Mouse (Mus musculus) midbrain, embryonic 15.5 days (tissue): ENCODE measurements at regions not wholly inside any gene's neighbourhood (a gene's known extent, or its start where the extent isn't known, plus 50 kb on each side); places are given as distances from the start of the nearest gene placed in this dataset.
A peak's percentile ranks its signal among the peaks of the same experiment; 100 is the strongest.

Experiments used
- ATAC-seq: fragments of 200-750 bp; cut with Nextera tagmentation; replicated peaks from 2 replicates; pipeline ENCODE4 v1.8.0; 2017; ENCODE audit warnings: moderate TSS enrichment
- H3K27ac ChIP-seq: fragments of 300-500 bp; sonication (generic); 2 replicates; pipeline ENCODE4 v1.5.1; 2015; ENCODE audit warnings: mild to moderate bottlenecking, inconsistent platforms
- H3K27me3 ChIP-seq: fragments of 300-500 bp; sonication (generic); replicated peaks from 2 replicates; pipeline ENCODE4 v1.6.1; 2015; ENCODE audit warnings: inconsistent platforms
- H3K36me3 ChIP-seq: fragments of 300-500 bp; sonication (generic); replicated peaks from 2 replicates; pipeline ENCODE4 v1.6.1; 2015; ENCODE audit warnings: inconsistent platforms
- H3K4me1 ChIP-seq: fragments of 300-500 bp; sonication (generic); 2 replicates; pipeline ENCODE4 v1.6.1; 2015; ENCODE audit warnings: inconsistent platforms
- H3K4me2 ChIP-seq: fragments of 300-500 bp; sonication (generic); 2 replicates; pipeline ENCODE4 v1.6.1; 2015; ENCODE audit warnings: inconsistent platforms, mild to moderate bottlenecking, moderate library complexity
- H3K4me3 ChIP-seq: fragments of 300-500 bp; sonication (generic); 2 replicates; pipeline ENCODE4 v1.5.1; 2015; ENCODE audit warnings: mild to moderate bottlenecking, inconsistent platforms
- H3K9ac ChIP-seq: fragments of 300-500 bp; sonication (generic); 2 replicates; pipeline ENCODE4 v1.6.1; 2015; ENCODE audit warnings: mild to moderate bottlenecking, inconsistent platforms
- H3K9me3 ChIP-seq: fragments of 300-500 bp; sonication (generic); 2 replicates; pipeline ENCODE4 v1.6.1; 2016; ENCODE audit warnings: inconsistent platforms
- WGBS: fragments of 180-500 bp; shearing (Covaris S2); methylation state at CpG from one replicate; pipeline ENCODE4 v1.1.7; 2015; ENCODE audit warnings: mixed read lengths; 5-methylcytosine and 5-hydroxymethylcytosine counted together

DNA sequence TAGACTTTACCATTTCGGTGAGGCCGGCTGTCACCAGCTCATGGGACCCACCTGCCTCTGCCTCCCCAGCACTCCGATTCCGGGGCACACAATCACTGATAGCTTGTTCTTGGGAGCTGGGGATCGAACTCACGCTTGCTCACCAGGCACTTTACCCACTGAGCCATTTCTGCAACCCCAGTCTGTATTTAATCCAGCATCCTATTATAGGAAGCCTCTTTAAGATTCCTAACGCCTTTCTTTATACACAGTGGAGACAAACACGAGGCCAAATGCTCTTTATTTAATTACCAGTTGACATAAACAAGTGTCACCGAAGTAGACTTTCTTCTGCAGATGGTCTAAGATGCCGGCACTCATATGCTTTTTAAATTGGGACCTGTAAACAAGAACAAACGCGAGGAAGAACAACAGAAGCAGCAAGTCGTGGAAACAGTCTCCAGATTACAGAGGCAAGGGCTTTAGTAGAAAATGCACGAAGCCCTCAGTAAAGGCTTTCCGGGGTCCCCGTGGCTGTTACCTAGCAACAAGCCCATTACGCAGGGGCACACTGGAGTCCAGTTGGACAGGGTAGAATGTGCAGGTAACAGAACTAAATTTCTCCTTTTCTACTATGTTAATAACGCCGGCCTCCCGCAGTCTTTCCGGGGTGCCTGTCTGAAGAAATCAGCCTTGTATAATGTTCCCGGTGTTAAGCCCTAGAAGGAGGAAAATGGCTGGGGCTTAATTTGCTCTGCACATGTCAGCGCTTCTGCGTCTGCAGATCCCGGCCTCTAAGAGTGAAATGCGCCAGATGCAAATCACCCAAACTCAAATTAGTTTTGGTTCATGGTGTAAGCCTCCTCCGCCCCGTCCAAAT lies 132.5 kb downstream of the Lrrc30 start:
- 25% methylated on average over 28 of the region's 28 CpGs for WGBS
- Histone ChIP-seq H3K36me3 (no peaks in the 10 kb centered on the region), H3K9me3 (no peaks in the 10 kb centered on the region), H3K4me1 (peaks cover 18% of the 10 kb centered on the region), H3K9ac (no peak overlapping the region), H3K27me3 (no peaks in the 10 kb centered on the region), H3K4me2 (peak overlapping the region; percentile 47), H3K4me3 (peak overlapping the region; percentile 24), H3K27ac (peak overlapping the region; percentile 75)
- peak; percentile 89 for ATAC-seq

DNA sequence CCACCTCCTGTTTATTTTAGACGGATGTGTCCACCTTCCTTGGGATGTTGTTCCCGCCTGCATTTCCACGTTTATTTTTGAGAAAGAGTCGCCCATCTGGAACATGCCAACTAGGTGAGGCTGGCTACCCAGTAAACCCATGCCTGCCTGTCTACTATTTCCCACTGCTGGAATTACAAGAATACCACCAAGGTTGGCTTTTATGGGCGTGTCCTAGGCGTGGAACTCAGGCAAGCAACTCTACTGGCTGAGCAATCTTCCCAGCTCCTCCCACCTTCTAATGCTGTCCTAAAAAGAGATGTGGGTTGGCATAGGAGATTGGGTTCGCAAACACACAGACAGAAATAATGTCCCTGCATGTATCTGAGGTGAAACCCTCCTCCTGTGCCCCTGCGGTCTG lies 135.1 kb downstream of the Lrrc30 start:
- WGBS = 92% methylated on average over 8 of the region's 8 CpGs
- no peaks in the 10 kb centered on the region for H3K27me3 ChIP-seq
- no peak overlapping the region for H3K4me2 ChIP-seq
- peaks cover 18% of the 10 kb centered on the region for H3K4me1 ChIP-seq
- H3K27ac ChIP-seq = no peak overlapping the region
- no peak for ATAC-seq
- no peaks in the 10 kb centered on the region for H3K9me3 ChIP-seq
- H3K9ac ChIP-seq = no peak overlapping the region
- H3K4me3 ChIP-seq = no peak overlapping the region
- no peaks in the 10 kb centered on the region for H3K36me3 ChIP-seq

DNA sequence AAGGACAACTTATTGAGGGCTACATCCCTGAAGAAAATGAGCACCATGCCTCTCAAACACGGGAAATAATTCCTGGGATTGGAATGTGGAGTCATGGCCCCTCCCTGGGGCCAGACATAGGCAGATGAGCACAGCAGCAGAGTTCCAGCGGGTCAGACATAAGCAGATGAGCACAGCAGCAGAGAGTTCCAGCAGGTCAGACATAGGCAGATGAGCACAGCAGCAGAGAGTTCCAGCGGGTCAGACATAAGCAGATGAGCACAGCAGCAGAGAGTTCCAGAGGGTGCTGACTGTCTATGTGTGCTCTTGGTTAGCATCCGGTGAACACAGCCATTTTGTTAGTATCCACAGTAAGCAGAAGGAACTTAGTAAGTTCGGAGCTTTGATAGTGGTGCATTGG lies 126.2 kb upstream of the Ptprm start:
- Histone ChIP-seq H3K27me3 (no peaks in the 10 kb centered on the region), H3K9ac (no peak overlapping the region), H3K9me3 (no peaks in the 10 kb centered on the region), H3K4me3 (no peak overlapping the region), H3K4me1 (no peaks in the 10 kb centered on the region), H3K27ac (no peak overlapping the region), H3K36me3 (no peaks in the 10 kb centered on the region), H3K4me2 (no peak overlapping the region)
- ATAC-seq = no peak
- WGBS = 83% methylated on average over 5 of the region's 5 CpGs

DNA sequence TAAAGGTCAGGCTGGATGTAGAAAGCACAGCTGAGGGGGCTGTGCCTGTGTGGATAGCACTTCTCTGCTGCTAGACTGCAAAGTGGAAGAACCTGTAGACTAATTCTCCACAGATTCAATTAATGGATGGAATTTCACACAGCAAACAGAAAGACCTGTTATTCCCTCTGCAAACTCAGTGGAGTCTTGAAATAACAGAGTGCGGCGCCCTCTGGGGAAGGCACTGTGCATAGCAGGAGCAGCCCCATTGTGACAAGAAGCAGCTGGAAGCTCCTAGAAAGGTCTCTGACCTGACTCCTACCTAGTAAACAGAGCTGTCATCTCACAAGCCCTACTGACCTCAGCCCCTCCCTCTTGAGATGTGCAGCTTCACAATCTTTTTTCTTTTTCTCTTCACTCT lies 118.9 kb upstream of the Ptprm start:
- 35% methylated on average over 2 of the region's 2 CpGs for WGBS
- no peak for ATAC-seq
- H3K36me3 ChIP-seq = no peaks in the 10 kb centered on the region
- no peak overlapping the region for H3K4me2 ChIP-seq
- H3K4me1 ChIP-seq = no peaks in the 10 kb centered on the region
- H3K9me3 ChIP-seq = no peaks in the 10 kb centered on the region
- H3K27ac ChIP-seq = no peak overlapping the region
- no peak overlapping the region for H3K9ac ChIP-seq
- no peak overlapping the region for H3K4me3 ChIP-seq
- H3K27me3 ChIP-seq = no peaks in the 10 kb centered on the region

DNA sequence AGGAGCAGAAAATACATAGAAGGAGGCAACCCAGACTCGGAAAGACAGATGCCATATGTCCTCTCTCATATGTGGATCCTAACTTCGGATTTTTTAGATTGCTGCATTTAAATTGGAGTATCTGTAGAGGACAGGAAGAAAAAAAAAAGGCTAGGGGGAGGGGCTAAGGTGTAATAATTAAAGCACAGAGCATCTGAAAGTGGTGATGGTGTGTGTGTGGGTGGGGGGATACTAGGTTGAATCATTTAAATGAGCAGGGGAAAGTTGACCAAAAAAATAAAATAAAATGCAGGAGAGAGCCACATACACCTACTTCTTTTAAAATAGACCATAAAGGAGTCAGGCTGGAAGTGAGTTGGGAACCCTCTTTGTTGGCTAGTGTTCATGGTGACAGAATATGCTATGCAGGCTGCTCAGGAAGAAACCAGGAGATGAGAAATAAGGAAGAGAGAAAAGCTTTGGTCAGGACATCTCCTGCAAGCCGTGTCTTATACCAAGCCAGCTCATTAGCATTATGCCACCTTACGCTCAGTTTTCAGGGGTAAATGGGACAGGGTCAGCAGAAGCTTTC lies 104.7 kb upstream of the Ptprm start:
- no peaks in the 10 kb centered on the region for H3K36me3 ChIP-seq
- no peak overlapping the region for H3K9ac ChIP-seq
- whole genome bisulfite sequencing = 84% methylated on average over 4 of the region's 4 CpGs
- no peak overlapping the region for H3K27ac ChIP-seq
- no peak overlapping the region for H3K4me2 ChIP-seq
- no peaks in the 10 kb centered on the region for H3K4me1 ChIP-seq
- H3K9me3 ChIP-seq = no peaks in the 10 kb centered on the region
- no peaks in the 10 kb centered on the region for H3K27me3 ChIP-seq
- no peak overlapping the region for H3K4me3 ChIP-seq
- no peak for ATAC-seq

DNA sequence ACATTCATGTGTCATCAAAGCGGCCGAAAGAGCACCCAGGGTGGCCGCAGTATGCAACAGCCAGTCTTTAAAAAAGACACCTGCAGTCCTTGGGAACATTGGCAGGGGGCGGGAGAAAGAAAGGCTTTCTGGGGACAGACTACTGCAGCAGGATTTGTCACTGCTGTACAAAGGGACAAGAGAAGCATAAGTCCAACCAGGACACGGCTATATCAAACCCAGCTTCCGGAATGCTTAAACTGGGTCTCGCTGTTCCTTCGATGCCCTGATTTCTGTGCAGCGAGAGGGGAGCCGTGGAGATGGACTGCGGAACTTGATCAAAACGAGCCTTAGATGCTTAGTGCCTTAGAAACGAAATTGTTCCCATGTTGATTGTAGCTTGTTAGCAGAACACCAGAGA lies 97.7 kb upstream of the Ptprm start:
- H3K4me1 ChIP-seq = no peaks in the 10 kb centered on the region
- no peak overlapping the region for H3K4me2 ChIP-seq
- no peaks in the 10 kb centered on the region for H3K36me3 ChIP-seq
- 59% methylated on average over 13 of the region's 13 CpGs for WGBS
- ATAC-seq = no peak
- H3K9me3 ChIP-seq = no peaks in the 10 kb centered on the region
- H3K9ac ChIP-seq = no peak overlapping the region
- no peaks in the 10 kb centered on the region for H3K27me3 ChIP-seq
- no peak overlapping the region for H3K27ac ChIP-seq
- H3K4me3 ChIP-seq = no peak overlapping the region

DNA sequence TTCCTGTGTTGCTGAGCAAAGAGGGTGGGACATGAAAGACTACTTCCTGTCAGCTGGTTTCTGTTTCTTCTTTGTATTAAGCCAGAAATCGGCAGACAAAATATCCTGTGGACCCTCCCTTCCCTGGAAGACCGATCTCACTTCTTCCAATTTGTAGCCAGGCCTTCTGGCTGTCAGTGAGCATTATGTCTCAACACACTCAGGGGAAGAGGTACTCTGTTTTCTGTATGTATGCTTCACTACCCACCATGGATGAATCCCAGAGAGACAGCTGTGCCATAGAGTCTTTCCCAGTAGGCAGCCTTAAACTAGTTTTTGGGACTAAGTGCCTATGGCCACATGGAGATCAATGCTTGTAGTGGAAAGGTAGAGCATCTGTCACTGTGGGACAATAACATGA lies 96.8 kb upstream of the Ptprm start:
- H3K27ac ChIP-seq = no peak overlapping the region
- no peak for ATAC-seq
- no peak overlapping the region for H3K4me3 ChIP-seq
- no peak overlapping the region for H3K4me2 ChIP-seq
- no peaks in the 10 kb centered on the region for H3K4me1 ChIP-seq
- H3K27me3 ChIP-seq = no peaks in the 10 kb centered on the region
- no peaks in the 10 kb centered on the region for H3K36me3 ChIP-seq
- no peaks in the 10 kb centered on the region for H3K9me3 ChIP-seq
- H3K9ac ChIP-seq = no peak overlapping the region
- 75% methylated on average over 2 of the region's 2 CpGs for WGBS

DNA sequence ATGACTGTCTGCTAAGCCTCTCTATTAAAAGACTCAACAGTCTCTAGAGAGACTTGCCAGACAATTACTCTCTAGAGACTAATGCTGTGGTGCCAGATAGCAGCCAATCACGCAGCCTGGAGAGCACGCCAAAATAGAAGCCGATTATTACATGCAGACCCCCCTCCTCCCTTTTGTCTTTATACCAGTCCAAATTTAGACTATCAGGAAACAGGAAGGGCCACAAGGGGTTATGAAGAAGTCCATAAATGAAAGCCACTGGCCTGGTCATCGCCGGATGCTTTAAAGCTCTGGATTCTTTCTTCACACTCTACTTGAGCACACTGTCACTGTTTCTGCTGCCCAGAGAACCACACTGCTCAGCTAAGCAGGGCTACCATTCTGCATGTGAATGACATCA lies 95.8 kb upstream of the Ptprm start:
- WGBS = 84% methylated on average over 5 of the region's 5 CpGs
- ATAC-seq = no peak
- H3K27me3 ChIP-seq = no peaks in the 10 kb centered on the region

DNA sequence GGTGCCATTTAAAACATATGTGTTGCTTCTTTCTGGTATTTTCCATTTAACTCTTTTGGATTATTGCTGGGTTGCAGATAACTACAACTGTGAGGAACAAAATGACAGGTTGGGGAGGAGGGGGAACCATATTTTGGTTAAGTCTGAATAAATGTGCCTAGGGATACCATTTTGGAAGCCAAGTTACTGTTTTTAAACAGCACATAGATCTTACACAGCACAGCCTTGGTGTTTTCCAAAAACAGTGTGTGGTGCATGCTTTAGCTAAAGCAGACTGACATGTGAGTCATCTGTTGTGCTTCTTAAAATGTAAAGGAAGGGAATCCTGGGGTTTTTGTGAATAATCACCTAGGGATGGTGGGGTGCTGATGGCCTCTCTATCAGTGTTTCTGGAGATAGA lies 91.7 kb upstream of the Ptprm start:
- Histone ChIP-seq H3K4me3 (no peak overlapping the region), H3K4me2 (no peak overlapping the region), H3K9ac (no peak overlapping the region), H3K9me3 (no peaks in the 10 kb centered on the region), H3K27me3 (no peaks in the 10 kb centered on the region), H3K36me3 (no peaks in the 10 kb centered on the region), H3K4me1 (no peaks in the 10 kb centered on the region), H3K27ac (no peak overlapping the region)
- ATAC-seq = no peak

More for the DNA sequence above, 95.8 kb upstream of the Ptprm start:
- H3K9me3 ChIP-seq = no peaks in the 10 kb centered on the region
- no peaks in the 10 kb centered on the region for H3K4me1 ChIP-seq
- no peak overlapping the region for H3K4me2 ChIP-seq
- no peak overlapping the region for H3K27ac ChIP-seq
- H3K4me3 ChIP-seq = no peak overlapping the region
- no peaks in the 10 kb centered on the region for H3K36me3 ChIP-seq
- no peak overlapping the region for H3K9ac ChIP-seq

DNA sequence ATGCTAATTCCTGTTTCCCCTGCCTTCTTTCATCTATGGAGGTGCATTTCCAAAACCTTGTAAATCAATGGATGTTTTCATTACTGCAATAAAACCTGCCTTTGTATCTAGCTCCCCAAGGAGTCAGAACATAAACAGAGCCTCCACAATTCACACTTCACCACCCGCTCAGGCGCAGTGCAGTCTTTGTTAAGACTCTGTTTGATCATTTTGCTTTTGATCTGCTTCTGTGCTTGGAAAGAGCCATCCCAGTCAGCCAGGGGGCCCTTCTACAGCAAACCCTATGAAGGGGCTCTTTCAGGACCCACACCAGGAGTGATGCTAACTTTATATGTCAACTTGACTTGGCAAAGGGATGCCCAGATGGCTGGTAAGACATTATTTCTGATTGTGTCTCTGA lies 86.7 kb upstream of the Ptprm start:
- Histone ChIP-seq H3K27ac (no peak overlapping the region), H3K9ac (no peak overlapping the region), H3K4me1 (no peaks in the 10 kb centered on the region), H3K27me3 (no peaks in the 10 kb centered on the region), H3K36me3 (no peaks in the 10 kb centered on the region), H3K4me2 (no peak overlapping the region), H3K9me3 (no peaks in the 10 kb centered on the region), H3K4me3 (no peak overlapping the region)
- 49% methylated on average over 2 of the region's 2 CpGs for WGBS
- no peak for ATAC-seq

DNA sequence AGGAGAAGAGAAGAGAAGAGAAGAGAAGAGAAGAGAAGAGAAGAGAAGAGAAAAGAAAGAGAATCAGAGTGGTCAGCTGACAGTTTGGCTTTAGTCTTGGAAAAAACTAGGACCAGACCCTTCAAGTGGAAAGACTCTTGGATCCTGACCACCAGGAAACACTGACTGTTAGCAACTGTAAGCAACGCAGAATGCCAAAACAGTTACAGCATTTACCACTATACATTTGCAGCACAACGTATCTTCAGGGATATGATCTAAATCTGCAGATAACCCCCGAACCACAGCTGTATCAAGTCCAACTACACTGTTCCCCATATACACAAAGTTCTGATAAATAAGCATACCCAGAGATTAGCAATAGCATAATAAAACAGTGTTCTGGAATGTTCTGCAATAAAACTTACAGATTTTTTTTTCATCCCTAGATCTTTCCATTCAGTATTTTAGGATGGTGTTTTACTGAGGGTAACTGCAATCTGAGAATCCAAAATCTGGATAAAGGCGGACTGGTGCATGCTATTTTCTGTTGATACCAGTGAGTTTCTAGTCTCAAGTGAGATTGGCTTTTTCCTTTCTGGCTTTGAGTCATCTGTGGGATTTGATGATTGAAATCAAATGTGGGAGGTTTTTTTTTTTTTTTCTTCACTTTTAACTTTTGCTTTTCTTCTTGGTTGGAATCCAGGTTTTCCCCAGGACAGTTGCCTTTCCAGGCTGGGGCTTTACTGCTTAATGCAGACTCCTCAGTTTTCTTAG lies 65.9 kb upstream of the Ptprm start:
- Histone ChIP-seq H3K4me2 (no peak overlapping the region), H3K9ac (no peak overlapping the region), H3K36me3 (no peaks in the 10 kb centered on the region), H3K4me3 (no peak overlapping the region), H3K4me1 (no peaks in the 10 kb centered on the region), H3K27ac (no peak overlapping the region), H3K9me3 (no peaks in the 10 kb centered on the region), H3K27me3 (no peaks in the 10 kb centered on the region)
- WGBS = 90% methylated on average over 4 of the region's 4 CpGs
- ATAC-seq = no peak

DNA sequence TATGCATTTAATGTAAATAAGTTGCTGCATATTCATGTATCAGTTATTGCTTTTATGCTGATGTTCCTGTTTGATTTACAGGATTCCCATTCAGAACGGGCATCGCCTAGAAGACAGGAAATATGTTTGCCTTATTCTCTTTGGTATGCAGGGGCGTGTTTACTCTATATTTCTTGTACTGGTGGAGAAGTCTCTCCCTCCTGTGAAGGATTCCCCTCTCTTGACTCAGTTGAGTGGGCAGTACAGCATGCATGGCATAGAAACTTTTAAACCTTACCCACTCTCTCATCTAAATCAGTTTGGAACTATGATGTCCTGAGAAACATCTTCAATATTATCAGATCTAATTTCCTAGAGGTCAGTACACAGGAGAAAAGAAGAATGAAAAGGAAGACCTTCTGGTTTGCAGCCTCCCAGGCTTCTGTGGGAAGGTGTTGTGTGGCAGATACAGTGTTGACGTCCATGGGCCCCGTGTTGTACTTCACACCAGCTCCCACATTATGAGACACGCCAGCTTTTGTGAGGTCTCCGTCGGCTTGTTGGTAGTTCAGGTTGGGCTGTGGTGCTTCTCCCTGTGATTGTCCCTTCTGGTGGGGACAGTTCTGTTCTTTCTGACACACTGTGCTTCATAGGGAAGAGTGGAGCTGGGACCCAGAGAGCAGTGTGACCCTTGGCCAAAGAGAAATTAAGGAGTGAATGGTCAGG lies 58.4 kb upstream of the Ptprm start:
- no peaks in the 10 kb centered on the region for H3K4me1 ChIP-seq
- no peaks in the 10 kb centered on the region for H3K36me3 ChIP-seq
- no peak overlapping the region for H3K4me3 ChIP-seq
- no peak overlapping the region for H3K9ac ChIP-seq
- WGBS = 89% methylated on average over 8 of the region's 8 CpGs
- no peaks in the 10 kb centered on the region for H3K9me3 ChIP-seq
- no peaks in the 10 kb centered on the region for H3K27me3 ChIP-seq
- H3K27ac ChIP-seq = no peak overlapping the region
- ATAC-seq = no peak
- no peak overlapping the region for H3K4me2 ChIP-seq
